Mouse (Mus musculus) WW6 (cell line): ENCODE measurements around the gene H1foo.

Experiments used
- DNase-seq: peaks from one replicate; pipeline ENCODE4 v3.0.0-alpha.2; 2013; ENCODE audit warnings: low read depth, low spot score

H1foo gene

GRCm38 (mm10) chr6:115985622-115986021 is 40.9 kb downstream of the H1foo start:
- no peak for DNase-seq

DNA sequence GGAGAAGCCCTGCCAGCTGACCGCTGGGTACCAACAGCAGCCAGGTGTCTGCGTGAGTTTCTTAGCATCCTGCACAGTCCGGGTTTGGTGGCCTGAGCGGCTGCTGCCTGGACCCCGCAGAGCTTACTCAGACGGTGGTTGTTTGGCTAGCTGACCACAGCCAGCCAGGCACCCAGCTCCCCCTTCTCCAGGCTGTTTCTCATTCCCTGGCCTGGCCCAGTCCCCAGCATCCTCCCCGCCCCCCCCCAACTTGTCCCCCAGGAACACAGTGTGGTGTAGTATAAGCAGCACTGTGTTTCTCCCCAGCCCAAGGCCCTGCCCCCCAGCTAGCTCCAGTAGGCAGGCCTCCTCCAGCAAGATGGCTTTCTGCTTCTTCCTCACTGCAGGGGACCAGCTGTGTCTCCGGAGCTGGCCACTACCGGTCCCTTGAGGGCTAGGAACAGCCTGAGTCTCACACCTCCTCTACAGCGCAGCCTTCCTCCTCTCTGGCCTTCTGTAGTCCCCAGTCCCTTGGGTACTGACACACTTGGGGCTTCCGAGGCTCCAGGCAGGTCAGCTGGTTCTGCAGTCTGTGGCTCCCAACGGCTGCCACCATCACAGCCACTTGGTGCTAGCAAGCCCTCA is 41.8 kb downstream of the H1foo start:
- no peak for DNase-seq

DNA sequence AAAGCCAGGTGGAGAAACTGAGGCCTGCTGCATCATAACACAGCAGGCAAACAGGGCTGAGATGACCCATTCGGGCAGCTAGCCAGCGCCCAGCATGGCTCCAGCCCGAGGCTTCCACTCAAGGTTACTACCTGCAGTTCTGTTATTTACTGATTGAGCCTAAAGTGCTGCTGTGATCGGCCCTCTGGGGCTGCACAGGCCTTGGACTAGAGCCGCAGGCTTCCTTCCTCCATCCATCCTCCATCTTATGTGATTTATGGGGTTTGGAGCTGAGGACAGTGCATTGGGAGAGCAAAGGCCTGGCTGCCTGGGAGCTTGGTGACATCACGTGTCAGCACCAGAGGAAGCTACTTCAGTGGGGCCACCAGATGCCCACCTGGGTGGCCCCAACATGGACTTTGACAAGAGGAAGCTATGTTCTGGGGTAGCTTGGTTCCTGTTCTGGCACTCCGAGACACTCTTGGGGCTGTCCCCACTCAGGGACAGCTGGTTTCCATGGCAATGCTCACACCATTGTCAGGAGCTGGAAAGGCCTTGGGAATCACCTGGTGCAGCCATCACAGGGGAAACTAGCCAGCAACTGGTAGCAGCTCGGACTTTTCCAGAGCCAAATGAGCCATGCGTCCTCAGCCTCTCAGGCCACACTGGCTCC is 42.5 kb downstream of the H1foo start:
- DNase-seq = no peak

DNA sequence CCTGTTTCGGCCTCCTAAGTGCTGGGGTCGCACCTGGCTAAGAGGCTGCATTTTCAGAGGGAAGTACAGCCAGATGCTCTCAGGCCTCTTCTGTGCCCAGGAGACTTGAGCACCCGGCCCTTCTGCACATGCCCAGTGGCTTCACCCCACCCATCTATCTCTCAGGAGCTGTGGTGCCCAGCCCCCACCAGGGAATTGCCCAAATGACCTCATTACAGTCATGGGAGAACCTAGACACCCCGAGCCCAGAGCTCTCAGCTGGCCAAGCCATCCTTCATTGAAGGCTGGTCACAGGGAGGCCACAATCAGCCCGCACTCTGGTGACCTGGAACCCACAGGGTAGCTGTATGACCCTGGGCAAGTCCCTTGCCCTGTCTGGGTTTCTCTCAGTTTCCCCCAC is 44.3 kb downstream of the H1foo start:
- DNase-seq = no peak

- DNase-seq = no peak
These were observed 44.9 kb downstream of the H1foo start for GRCm38 (mm10) chr6:115989607-115990006.

- DNase-seq = no peak
These were observed 45.3 kb downstream of the H1foo start for GRCm38 (mm10) chr6:115990056-115990455.

DNA sequence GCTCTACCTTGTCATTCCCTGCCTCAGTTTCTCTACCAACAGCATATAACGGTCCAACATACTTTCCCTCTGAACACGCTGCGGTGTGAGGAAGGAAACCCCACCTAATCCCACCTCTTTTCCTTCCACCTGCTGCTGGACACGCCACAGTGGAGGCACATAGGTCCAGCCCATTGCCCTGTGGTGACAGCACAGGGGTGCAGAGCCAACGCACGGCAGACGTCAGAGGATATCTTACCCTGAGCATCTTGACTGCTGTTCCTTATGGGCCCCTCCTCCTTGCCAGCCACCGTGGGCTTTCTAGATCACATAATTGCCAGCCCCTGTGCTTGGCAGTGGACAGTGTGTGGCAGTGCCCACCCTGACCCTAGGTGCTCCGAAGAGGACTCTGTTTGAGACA is 45.7 kb downstream of the H1foo start:
- DNase-seq = no peak

DNA sequence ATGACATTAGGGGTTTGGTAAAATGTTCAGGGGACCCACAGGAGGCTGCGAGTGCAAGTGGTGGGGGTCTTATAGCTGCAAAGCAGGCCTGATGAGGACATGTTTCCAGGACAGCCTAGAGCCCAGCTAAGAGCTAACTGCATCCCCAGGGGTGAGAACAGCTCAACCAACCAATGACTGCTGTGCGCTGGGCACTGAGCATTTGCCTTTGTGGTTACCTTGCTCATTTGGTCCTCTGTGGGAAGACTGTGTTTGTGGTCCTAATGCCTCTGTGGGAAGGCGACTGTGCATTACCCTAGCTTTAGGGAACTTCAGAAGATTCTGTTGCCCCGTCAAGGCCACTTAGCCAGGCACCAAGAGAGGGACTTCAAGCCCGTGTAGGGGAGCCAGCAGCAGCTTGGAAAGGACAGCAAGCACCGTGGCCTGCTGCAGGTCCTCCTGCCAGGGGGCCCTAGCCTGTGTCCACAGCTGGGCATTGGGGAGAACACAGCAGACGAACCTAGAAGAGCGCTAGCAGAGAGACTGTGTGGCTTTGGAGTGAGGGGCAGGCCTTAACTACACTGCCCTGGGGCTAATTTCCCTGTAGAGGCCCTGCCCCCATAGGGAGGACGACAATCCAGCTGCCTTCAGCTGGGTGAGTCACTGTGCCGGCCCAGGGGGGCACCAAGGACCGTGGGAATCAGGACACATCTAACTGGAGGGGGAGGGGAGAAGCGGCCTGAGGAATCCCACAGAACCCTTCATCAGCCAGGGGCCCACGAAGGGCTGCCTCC is 46.6 kb downstream of the H1foo start:
- no peak for DNase-seq

DNA sequence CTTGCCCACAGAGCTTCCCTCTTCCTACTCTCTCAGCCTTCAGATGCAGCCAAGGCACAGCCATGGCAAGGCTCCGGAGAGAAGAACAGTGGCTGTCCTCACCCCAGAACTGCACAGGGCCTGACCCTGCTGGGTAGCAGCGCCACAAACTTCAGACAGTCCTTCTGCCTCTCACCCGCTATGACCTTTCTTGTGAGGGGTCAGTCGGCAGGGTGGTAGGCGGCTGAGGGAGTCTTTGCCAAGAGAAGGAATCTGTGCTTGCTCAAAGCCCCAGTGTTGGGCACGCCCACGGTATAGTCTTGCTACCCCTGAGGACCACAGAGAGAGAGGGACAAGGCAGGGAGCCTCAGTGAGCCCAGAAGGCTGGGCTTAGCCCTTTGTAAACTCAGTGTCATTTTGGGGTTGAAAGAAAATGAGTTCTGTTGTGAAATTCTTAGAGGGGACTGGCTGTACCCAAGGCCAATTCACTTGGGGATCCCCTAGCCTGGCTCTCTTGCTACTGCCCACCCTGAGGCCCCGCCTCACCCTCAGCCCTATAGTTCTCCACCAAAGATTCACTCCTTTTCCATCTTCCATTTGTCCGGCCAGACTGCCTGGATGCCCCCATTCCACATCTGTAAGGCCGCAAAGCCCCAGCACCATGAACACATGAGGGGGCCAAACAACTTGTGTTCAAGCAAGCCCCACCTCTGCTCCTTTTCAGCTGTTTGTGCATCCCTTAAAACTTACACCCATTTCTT is 47.3 kb downstream of the H1foo start:
- DNase-seq = no peak

DNA sequence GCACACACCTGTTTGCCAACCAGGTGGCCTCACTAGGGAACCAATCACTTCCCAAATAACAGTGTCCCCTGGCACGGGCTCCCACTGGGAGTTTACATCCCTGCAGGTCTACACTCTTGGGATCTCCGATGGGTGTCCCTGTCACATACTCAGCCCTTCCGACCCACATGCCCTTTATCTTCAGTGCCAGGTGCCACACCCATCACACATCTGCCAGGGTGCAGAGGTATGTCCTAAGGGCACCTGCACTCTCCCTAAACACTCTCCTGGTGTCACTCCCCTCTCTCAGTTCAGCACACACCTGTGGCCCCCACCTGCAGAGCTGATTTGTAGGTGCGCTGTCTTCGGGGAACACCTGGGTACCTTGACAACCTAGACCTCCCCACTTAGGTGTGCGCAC is 48.2 kb downstream of the H1foo start:
- no peak for DNase-seq

GRCm38 (mm10) chr6:115993463-115994145 is 48.9 kb downstream of the H1foo start:
- peak; percentile 36 for DNase-seq

GRCm38 (mm10) chr6:115994146-115994876 is 49.6 kb downstream of the H1foo start:
- DNase-seq = no peak

DNA sequence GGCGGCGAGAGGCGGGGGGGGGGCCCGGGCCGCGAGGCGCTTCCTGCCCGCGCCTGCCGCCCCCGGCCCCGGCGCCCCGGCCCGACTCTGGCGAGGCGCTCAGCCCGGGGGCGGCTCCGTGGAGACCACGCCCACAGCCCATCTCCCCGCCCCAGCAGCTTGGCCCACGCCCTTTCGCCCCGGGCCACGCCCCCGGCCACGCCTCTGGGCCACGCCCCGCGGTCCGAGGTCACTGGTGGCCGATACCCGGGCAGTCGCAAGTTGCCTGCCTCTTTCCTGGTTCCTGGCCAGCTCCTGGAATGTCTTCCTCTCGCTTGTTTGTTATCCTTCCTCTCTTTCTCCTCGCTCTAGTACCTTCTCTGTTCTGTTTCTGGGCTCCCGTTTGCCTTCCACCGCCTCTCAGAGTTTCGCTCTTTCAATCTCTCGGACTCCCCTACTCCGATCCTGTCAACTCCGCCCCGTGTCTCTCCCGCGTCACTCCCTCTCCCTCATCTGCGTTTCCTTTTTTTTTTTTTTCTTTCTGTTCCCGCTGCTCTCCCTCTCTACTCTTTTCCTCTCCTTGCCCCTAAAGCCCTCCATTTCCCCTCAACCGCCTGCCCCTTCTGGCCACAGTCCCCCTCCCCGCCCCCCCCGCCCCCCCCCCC is 50.3 kb downstream of the H1foo start, which contains the start of gene Plxnd1:
TSS of gene Plxnd1 (minus strand) at position 129 of the 644 bp plus-strand sequence.
- DNase-seq = peak; percentile 66

DNA sequence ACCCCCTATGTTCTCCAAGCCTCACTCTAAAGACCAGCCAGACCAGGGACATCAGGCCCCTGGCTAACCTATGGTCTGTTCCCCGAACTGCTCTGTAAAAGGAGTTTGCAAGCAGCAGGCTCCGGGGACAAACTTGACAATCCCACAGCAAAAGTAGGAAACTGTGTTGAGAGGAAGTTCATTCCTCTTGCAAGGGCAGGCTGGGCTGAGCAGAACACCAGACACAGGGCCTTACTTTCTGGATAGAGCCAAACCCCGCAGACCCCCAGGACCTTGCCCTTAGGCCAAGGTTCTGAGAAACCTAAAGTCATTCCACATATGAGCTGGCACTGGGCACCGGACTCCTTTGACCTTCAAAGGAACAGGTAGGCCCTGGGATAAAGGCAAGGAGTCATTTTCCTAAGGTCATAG is 50.8 kb downstream of the H1foo start:
- DNase-seq = no peak

DNA sequence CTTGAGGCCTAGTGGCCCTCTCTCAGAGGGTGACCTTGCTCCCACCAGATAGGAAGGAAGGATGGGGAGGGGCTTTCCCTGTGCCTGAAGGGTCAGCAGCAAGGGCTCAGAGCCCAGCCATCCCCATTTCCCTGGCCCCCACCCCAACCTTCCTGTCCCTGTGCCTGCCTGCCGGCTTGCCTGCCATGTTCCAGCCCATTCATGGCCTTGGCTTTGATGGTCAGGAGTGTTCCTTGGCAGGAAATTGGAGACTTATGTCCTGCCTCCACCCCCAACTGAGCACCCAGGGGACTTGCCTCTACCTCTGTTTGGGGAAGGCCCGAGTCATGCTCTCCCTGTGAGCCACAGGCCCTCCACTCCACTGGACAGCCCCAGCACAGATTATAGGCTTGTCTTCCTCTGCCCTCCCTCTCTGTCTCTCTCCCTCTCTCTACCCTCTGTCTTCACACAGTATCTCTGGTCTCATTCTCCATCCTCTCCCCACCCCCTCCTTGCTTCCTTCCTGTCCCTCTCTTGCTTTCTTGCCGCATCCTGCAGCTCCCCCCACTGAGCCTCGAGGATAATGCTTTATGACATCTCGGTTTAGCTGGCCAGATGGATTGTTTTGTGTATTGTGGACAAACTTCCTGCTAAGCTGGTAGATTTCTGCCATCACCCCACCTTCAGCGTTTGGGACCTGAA is 51.6 kb downstream of the H1foo start:
- no peak for DNase-seq

DNA sequence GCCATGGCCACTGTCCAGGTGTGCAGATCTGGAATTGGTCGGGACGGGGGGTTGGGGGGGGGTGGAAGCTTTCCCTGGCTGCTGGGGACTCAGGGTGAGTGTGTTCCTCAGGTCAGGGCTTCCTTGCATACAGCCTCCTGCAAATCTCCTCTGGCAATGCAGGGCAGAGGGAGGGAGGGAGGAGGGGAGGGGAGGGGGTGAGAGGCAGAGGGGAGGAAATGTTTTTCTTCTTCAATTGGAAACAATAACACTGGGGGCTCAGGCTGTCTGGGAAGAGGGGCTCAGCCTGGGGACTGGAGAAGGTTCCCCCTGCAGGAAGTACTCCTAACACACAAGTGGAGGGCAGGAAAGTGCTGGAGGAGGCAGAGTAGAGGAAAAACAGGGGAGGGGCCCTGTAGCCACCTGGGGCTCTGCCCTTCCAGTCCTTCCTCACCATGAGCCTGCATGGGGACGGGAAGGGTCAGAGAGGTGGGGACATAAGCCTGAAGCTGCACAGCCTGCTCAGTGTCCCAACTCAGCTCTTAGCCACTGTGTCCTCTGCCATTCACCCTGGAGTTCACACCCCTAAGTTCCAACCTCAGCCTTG is 53.1 kb downstream of the H1foo start:
- no peak for DNase-seq

- no peak for DNase-seq
These were observed 54.0 kb downstream of the H1foo start for GRCm38 (mm10) chr6:115998758-115999157.

DNA sequence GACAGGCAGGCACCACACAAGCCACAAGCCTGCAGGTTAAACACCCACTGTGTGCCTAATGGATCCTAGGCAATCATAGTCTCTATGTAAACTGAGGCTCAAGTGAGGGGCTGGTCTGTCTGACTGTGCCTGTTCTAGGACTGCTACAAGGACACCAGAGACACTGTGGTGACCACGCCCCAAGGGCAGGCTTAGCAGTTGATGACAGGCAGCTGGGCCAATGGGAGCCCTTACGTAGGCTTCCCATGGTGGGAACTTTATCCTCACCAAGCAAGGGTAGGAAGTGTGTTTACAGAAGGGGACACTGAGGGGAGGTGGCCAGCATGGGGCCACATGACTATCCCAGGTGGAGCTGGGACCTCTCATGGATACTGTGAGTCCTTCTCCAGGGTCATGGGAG is 54.5 kb downstream of the H1foo start:
- DNase-seq = no peak
